Mouse (Mus musculus) CH12.LX (cell line): ENCODE measurements around the gene Tekt4. TPM values are rescaled to one million over a fixed set of nuclear protein-coding genes. Genes with fewer than 3 reads are reported as not detected.

Source experiments
- DNase-seq: peaks from one replicate; pipeline ENCODE4 v3.0.0-alpha.2; 2013; ENCODE audit errors: extremely low read depth
- H3K27ac ChIP-seq: 2 replicates; pipeline ENCODE4 v1.5.1; 2012; ENCODE audit warnings: low read depth, mild to moderate bottlenecking, control low read depth, moderate library complexity; ENCODE audit not compliant: insufficient read depth
- H3K27me3 ChIP-seq: replicated peaks from 2 replicates; pipeline ENCODE3; 2012; ENCODE audit warnings: inconsistent platforms
- H3K36me3 ChIP-seq, 2 experiments: replicated peaks in 1 of 2; 2 replicates each; pipeline versions ENCODE3 to v1.6.1; 2012; ENCODE audit warnings: inconsistent platforms in 1 of 2, low read length in 1 of 2, mild to moderate bottlenecking in 1 of 2, mixed read lengths in 1 of 2, moderate library complexity in 1 of 2; ENCODE audit not compliant: control insufficient read depth in 1 of 2, insufficient read depth in 1 of 2
- H3K4me1 ChIP-seq, 2 experiments: 2 replicates each; pipeline ENCODE4 v1.6.1; 2012; ENCODE audit warnings: inconsistent platforms in 1 of 2, moderate library complexity in 1 of 2; ENCODE audit not compliant: insufficient read depth in 2 of 2, control insufficient read depth in 1 of 2
- H3K4me2 ChIP-seq: 2 replicates; pipeline ENCODE4 v1.6.1; 2012; ENCODE audit warnings: low read depth, mild to moderate bottlenecking, control low read depth; ENCODE audit not compliant: poor library complexity, insufficient read depth, severe bottlenecking
- H3K4me3 ChIP-seq, 3 experiments: fragments of 150-350 bp in 1 of 3; sonication (generic) in 1 of 3; replicated peaks in 1 of 3; 2 replicates each; pipeline versions ENCODE3 to v1.5.1; 2011 to 2012; ENCODE audit warnings: low read depth in 2 of 3, low read length in 2 of 3, mild to moderate bottlenecking in 2 of 3, moderate library complexity in 2 of 3, control low read depth in 1 of 3, improper control_type of control experiment in 1 of 3, inconsistent platforms in 1 of 3, mixed read lengths in 1 of 3; ENCODE audit not compliant: poor library complexity in 1 of 3
- H3K79me2 ChIP-seq: replicated peaks from 2 replicates; pipeline ENCODE4 v1.6.1; 2012; ENCODE audit warnings: mild to moderate bottlenecking, moderate library complexity; ENCODE audit not compliant: control insufficient read depth, poor library complexity, insufficient read depth, severe bottlenecking; ENCODE audit errors: extremely low read depth
- H3K9ac ChIP-seq: 2 replicates; pipeline ENCODE4 v1.6.1; 2012; ENCODE audit warnings: low read depth, mild to moderate bottlenecking, control low read depth, moderate library complexity; ENCODE audit not compliant: insufficient read depth
- H3K9me3 ChIP-seq: replicated peaks from 2 replicates; pipeline ENCODE3; 2012; ENCODE audit warnings: low read length, inconsistent platforms, mixed read lengths
- CHD1 ChIP-seq: IDR thresholded peaks from 2 replicates; pipeline ENCODE4 v1.6.1; 2012; ENCODE audit warnings: low read depth, low read length, improper control_type of control experiment, inconsistent platforms
- CHD2 ChIP-seq: IDR thresholded peaks from 2 replicates; pipeline ENCODE4 v1.6.1; 2011; ENCODE audit warnings: low read length, improper control_type of control experiment
- ELF1 ChIP-seq: IDR thresholded peaks from 2 replicates; pipeline ENCODE4 v1.6.1; 2014; ENCODE audit warnings: low read depth, mild to moderate bottlenecking, inconsistent platforms, low read length, improper control_type of control experiment
- HCFC1 ChIP-seq: IDR thresholded peaks from 2 replicates; pipeline ENCODE4 v1.6.1; 2012; ENCODE audit warnings: low read depth, mild to moderate bottlenecking, inconsistent platforms, low read length, improper control_type of control experiment
- IRF4 ChIP-seq: IDR thresholded peaks from 2 replicates; pipeline ENCODE4 v1.6.1; 2014; ENCODE audit warnings: low read depth, mild to moderate bottlenecking, inconsistent platforms, low read length, improper control_type of control experiment
- JUN ChIP-seq: IDR thresholded peaks from 2 replicates; pipeline ENCODE4 v1.6.1; 2011; ENCODE audit warnings: low read depth, mild to moderate bottlenecking, low read length, improper control_type of control experiment, moderate library complexity; ENCODE audit not compliant: insufficient read depth
- JUND ChIP-seq: conservative IDR thresholded peaks from 2 replicates; pipeline ENCODE4 v1.6.1; 2011; ENCODE audit warnings: low read depth, low read length, improper control_type of control experiment
- MAFK ChIP-seq: IDR thresholded peaks from 2 replicates; pipeline ENCODE4 v1.6.1; 2011; ENCODE audit warnings: low read length, improper control_type of control experiment; ENCODE audit not compliant: insufficient replicate concordance
- MXI1 ChIP-seq: IDR thresholded peaks from 2 replicates; pipeline ENCODE4 v1.6.1; 2011; ENCODE audit warnings: mild to moderate bottlenecking, low read depth, low read length, improper control_type of control experiment
- NELFE ChIP-seq: IDR thresholded peaks from 2 replicates; pipeline ENCODE4 v1.6.1; 2011; ENCODE audit warnings: low read depth, low read length, improper control_type of control experiment
- NRF1 ChIP-seq: IDR thresholded peaks from 2 replicates; pipeline ENCODE4 v1.6.1; 2014; ENCODE audit warnings: low read depth, mild to moderate bottlenecking, inconsistent platforms, low read length, improper control_type of control experiment, moderate library complexity
- POLR2A ChIP-seq: IDR thresholded peaks from 2 replicates; pipeline ENCODE4 v1.6.1; 2011; ENCODE audit warnings: low read depth, mild to moderate bottlenecking, improper control_type of control experiment, low read length
- RCOR1 ChIP-seq: conservative IDR thresholded peaks from 2 replicates; pipeline ENCODE4 v1.6.1; 2012; ENCODE audit warnings: low read depth, mild to moderate bottlenecking, inconsistent platforms, low read length, improper control_type of control experiment
- SMC3 ChIP-seq: IDR thresholded peaks from 2 replicates; pipeline ENCODE4 v1.6.1; 2011; ENCODE audit warnings: low read depth, low read length, improper control_type of control experiment
- TBP ChIP-seq: conservative IDR thresholded peaks from 2 replicates; pipeline ENCODE4 v1.6.1; 2011; ENCODE audit warnings: low read depth, low read length, improper control_type of control experiment
- TCF12 ChIP-seq: IDR thresholded peaks from 2 replicates; pipeline ENCODE4 v1.6.1; 2014; ENCODE audit warnings: low read depth, mild to moderate bottlenecking, inconsistent platforms, low read length, improper control_type of control experiment
- UBTF ChIP-seq: IDR thresholded peaks from 2 replicates; pipeline ENCODE4 v1.6.1; 2012; ENCODE audit warnings: low read depth, mild to moderate bottlenecking, inconsistent platforms, low read length, improper control_type of control experiment, moderate library complexity
- USF2 ChIP-seq: conservative IDR thresholded peaks from 2 replicates; pipeline ENCODE4 v1.6.1; 2011; ENCODE audit warnings: low read depth, low read length, improper control_type of control experiment
- ZNF384 ChIP-seq: IDR thresholded peaks from 2 replicates; pipeline ENCODE4 v1.6.1; 2012; ENCODE audit warnings: low read depth, low read length, improper control_type of control experiment, inconsistent platforms
- dilution Hi-C: fragments of 300-500 bp; cut with MboI; formaldehyde crosslinking; loops from 2 replicates; pipeline ENCODE4 v1.14.3; 2020; ENCODE audit warnings: low sequenced_read_pairs; ENCODE audit not compliant: extremely low pct_unique_long_range_greater_than_20kb, extremely low pct_ligation_motif_present
- in situ Hi-C: fragments of 300-500 bp; cut with MboI; formaldehyde crosslinking; loops from 3 replicates; pipeline ENCODE4 v1.14.3; 2019; ENCODE audit warnings: low sequenced_read_pairs, low pct_ligation_motif_present, low pct_unique_long_range_greater_than_20kb, mixed read lengths
- polyA plus RNA-seq: library from polyadenylated mRNA; unstranded; fragments of >175 nt; gene quantifications from 2 replicates; pipeline ENCODE4 v1.2.1, GENCODE M21; 2012; ENCODE audit warnings: low read depth; ENCODE audit not compliant: insufficient read length
- total RNA-seq, 2 experiments: library from RNA; depleted of rRNA; stranded (reverse); fragments of 300-350 nt in 1 of 2; fragments of >200 nt in 1 of 2; gene quantifications; 2 replicates each; pipeline ENCODE4 v1.2.3; 2012 to 2014

The Tekt4 gene
- total and polyA plus RNA-seq, 3 experiments = not detected

- Histone ChIP-seq H3K36me3 (no peaks in the 10 kb centered on the region), H3K4me2 (no peak overlapping the region), H3K27me3 (peaks cover 92% of the 10 kb centered on the region), H3K4me3 (no peak overlapping the region), H3K9ac (no peak overlapping the region), H3K9me3 (no peaks in the 10 kb centered on the region), H3K4me1 (peaks cover 12 to 22% of the 10 kb centered on the region in 2 experiments), H3K27ac (no peak overlapping the region), H3K79me2 (no peaks in the 10 kb centered on the region)
- in situ Hi-C loops = no loop called here
- dilution Hi-C loops = no loop called here
- TF ChIP-seq UBTF (no peak), NRF1 (no peak), POLR2A (no peak), IRF4 (no peak), JUN (no peak), ELF1 (no peak), JUND (no peak), HCFC1 (no peak)
- DNase-seq = no peak
These were observed 28.4 kb upstream of the Tekt4 start for GRCm38 (mm10) chr17:25425996-25426395.

- in situ Hi-C loops = no loop called here
- H3K4me1 ChIP-seq = peaks cover 18 to 35% of the 10 kb centered on the region in 2 experiments
- DNase-seq = no peak
- H3K27me3 ChIP-seq = peaks cover 93% of the 10 kb centered on the region
- no peak overlapping the region for H3K4me2 ChIP-seq
- no peak overlapping the region for H3K9ac ChIP-seq
- H3K27ac ChIP-seq = no peak overlapping the region
- TF ChIP-seq NELFE (no peak), ZNF384 (no peak), HCFC1 (no peak), USF2 (no peak), SMC3 (no peak), CHD2 (no peak), TBP (no peak), TCF12 (no peak), MXI1 (no peak), CHD1 (no peak), MAFK (no peak), RCOR1 (no peak)
- TF ChIP-seq, all 38 proteins: peak for 0
- Histone ChIP-seq H3K79me2 (no peaks in the 10 kb centered on the region), H3K36me3 (no peaks in the 10 kb centered on the region), H3K9me3 (no peaks in the 10 kb centered on the region), H3K4me3 (no peak overlapping the region)
- dilution Hi-C loops = no loop called here
These were observed 27.0 kb upstream of the Tekt4 start for GRCm38 (mm10) chr17:25427441-25427840.
